Mouse (Mus musculus): Measurements from ENCODE around the gene C1qtnf1. TPM values are rescaled to one million over a fixed set of nuclear protein-coding genes. Genes with fewer than 3 reads are reported as not detected.
"Not testable (repeated sequence)": the region's sequence is repeated elsewhere in the genome, so short reads cannot be mapped to it uniquely, and the experiment has no call there.

Gene C1qtnf1
- total RNA-seq (2015) (not detected in 2 replicates), total RNA-seq (2017) (not detected in 2 replicates)

- no peak for ATAC-seq (ENCODE audit: poor library complexity, severe bottlenecking)
Observed at GRCm38 (mm10) chr11:118427986-118428385, at the start of gene C1qtnf1. C1qtnf1 (plus strand) TSS chr11:118428203.

- no peak for ATAC-seq (ENCODE audit: poor library complexity, severe bottlenecking)
Observed at GRCm38 (mm10) chr11:118378656-118379055, 49.3 kb upstream of the C1qtnf1 start.

DNA sequence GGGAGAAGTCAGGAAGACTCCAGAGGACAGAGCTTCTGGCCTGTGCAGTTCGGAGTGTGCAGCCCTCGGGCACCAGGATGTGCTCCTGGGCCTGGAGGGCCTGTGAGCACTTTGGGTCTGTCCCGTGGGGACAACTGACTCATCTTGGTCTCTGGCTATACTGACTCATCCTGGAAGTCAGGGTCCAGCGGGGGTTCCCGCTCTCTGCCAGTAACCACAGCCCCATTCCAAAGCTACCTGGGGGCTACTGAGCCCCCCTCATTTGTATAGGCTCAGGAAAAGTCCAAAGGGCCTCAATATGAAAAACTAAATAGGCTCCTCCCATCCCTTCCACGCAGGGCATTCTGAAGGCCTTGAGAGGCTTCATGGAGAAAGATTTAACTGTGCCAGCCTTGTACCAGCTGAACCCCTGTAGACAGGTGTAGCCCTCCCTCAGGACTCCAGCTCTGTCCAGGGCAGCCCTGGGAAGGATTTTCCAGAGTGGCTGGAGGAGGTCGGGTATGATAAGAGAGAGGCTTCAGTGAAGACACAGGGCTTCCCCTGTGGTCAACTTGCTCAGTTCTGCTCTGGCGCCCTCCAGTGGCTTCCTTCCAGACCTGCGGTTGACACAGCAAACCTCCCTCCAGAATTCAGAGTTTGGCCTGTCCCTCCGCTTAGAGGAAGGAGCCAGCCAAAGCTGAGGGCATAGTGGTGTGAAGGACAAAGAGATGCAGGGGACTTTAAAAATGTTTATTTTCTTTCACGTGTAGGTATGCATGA is 48.6 kb upstream of the C1qtnf1 start:
- ATAC-seq (ENCODE audit: poor library complexity, severe bottlenecking) = peak; percentile 100

DNA sequence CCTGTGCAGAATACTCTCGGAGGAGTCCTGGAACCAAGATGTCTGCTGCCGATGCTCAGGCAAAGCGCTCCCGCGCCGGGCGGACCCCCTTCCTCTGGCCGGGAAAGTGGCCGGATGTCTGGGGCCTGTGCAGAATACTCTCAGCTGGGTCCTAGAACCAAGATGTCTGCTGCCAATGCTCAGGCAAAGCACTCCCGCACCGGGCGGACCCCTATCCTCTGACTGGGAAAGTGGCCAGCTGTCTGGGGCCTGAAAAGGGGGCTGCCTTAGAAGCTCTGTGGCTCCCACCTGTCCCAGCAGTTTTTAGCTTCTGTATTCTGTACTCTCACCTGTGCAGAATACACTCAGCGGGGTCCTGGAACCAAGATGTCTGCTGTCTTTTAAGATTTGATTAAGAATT is 40.2 kb upstream of the C1qtnf1 start:
- ATAC-seq (ENCODE audit: poor library complexity, severe bottlenecking) = not testable (repeated sequence)

GRCm38 (mm10) chr11:118393991-118394390 is 34.0 kb upstream of the C1qtnf1 start:
- ATAC-seq (ENCODE audit: poor library complexity, severe bottlenecking) = no peak

GRCm38 (mm10) chr11:118394538-118394937 is 33.5 kb upstream of the C1qtnf1 start:
- ATAC-seq (ENCODE audit: poor library complexity, severe bottlenecking) = no peak

DNA sequence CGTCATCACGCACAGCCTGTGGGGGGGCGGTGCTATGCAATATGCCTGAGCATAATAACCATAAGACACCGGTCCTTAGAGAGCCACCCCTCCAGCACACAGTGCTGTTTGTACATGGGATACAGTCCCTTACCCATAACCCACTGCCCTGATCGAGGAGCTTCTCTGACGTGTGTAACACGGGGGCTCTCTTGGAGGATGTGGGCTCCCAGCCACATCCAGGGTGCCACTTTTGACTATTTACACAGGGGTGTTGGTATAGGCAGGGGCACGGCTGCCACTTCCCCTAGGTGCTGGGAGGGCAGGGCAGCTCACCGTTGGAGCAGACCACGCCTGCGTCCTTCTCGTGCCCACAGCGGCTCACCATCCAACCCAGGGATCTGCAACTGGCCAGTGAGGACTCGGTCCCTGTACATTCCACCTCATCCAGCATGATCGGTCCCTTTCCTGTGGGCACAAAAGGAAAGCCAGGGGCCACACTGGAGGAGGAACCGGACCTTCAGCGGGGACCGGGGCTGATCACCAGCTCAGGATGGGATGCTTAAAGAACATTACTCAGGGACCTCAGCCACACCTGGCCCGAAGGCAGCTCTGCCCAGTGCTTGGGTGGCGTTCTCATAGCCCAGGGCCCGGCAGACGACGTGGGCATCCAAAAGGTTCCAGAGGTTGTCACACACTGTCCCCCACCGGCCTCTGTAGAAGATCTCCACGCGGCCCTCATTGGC is 30.0 kb upstream of the C1qtnf1 start:
- ATAC-seq (ENCODE audit: poor library complexity, severe bottlenecking) = no peak

GRCm38 (mm10) chr11:118399891-118400565 is 28.0 kb upstream of the C1qtnf1 start:
- ATAC-seq (ENCODE audit: poor library complexity, severe bottlenecking) = peak; percentile 24; the same call in 1 of the 2 replicates

DNA sequence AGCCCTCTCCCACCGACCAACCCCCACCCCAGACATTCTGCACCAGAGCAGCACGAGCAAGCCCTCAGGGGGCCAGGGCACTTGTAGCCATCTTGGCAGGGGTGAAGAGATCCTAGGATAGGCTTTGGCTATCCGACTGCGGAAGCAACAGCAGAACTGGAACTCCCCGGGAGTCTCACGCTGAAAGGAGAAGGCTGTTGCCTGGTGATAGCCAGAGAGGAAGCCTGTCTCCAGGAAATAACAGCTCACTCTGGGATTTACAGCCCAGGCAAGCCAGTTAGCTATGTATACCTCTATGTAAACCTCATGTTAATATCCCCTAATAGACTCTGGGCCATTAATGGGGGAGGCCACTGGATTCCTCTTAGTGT is 27.5 kb upstream of the C1qtnf1 start:
- ATAC-seq (ENCODE audit: poor library complexity, severe bottlenecking) = peak; percentile 25; the same call in 1 of the 2 replicates

- ATAC-seq (ENCODE audit: poor library complexity, severe bottlenecking) = no peak
Observed at GRCm38 (mm10) chr11:118401195-118401594, 26.8 kb upstream of the C1qtnf1 start.

DNA sequence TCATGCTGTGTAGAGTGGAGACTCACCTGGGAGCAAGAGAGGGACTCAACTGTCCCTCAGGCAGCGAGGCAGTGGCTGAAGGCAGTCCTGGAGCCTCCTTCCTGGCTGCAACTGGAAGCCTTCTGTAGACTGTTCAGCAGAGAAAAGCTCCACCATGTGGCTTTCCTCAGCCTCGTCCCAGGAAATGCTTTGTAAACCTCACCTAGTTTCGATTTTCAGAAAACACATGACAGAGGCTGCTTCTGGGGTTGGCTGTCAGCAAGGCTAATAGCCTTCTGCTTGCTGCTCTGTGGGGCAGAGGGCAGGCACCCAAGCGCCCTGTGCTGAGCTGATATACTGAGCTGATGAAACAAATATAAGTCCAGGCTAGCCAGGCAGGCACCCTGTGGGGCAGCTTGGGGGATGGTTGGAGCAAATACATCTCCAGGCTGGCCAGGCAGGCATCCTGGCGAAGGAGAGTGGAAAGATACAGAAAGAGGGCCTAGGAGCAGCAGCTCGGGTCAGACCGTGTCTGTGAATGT is 26.2 kb upstream of the C1qtnf1 start, which contains the start of gene Lgals3bp:
Gene Lgals3bp (minus strand): TSS at position 333 of the 521 bp plus-strand sequence.
- ATAC-seq (ENCODE audit: poor library complexity, severe bottlenecking) = peak; percentile 75

DNA sequence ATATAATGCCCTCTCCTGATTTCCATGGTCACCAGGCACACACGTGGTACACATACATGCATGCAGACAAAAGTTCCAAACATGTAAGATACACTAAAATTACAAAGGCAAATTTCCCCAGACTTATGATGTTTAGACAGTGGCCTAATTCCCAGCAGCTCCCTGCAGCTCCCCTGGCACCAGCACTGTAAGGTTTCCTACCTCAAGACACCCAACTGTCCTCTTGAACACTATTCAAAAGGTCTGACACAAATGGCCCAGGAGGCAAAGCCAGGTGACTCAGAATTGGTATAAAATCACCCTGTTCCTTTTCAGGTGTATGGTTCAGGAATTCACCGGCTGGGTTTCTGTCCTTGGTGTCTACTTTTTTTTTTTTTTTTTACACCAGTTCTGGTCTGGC is 24.8 kb upstream of the C1qtnf1 start:
- no peak for ATAC-seq (ENCODE audit: poor library complexity, severe bottlenecking)

GRCm38 (mm10) chr11:118403951-118404899 is 23.8 kb upstream of the C1qtnf1 start:
- ATAC-seq (ENCODE audit: poor library complexity, severe bottlenecking) = no peak

DNA sequence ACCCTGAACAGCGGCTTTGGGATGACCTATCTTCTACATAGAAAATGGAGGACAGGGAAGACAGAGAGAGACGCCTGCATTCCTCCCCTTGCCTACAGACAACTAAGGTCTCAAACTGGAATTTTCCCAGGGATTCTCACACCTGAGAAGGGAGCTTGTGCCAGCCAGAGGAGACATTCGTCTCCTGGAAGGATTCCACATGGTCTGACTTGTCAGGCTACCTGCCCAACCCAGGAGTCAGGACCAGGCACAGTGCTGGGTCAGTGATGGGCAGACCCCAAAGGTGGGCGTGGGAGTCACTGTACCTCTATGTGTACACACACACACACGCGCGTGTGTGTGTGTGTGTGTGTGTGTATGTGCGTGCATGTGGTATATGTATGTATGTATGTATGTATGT is 22.7 kb upstream of the C1qtnf1 start:
- no peak for ATAC-seq (ENCODE audit: poor library complexity, severe bottlenecking)

- no peak for ATAC-seq (ENCODE audit: poor library complexity, severe bottlenecking)
Observed at GRCm38 (mm10) chr11:118406521-118406920, 21.5 kb upstream of the C1qtnf1 start.

DNA sequence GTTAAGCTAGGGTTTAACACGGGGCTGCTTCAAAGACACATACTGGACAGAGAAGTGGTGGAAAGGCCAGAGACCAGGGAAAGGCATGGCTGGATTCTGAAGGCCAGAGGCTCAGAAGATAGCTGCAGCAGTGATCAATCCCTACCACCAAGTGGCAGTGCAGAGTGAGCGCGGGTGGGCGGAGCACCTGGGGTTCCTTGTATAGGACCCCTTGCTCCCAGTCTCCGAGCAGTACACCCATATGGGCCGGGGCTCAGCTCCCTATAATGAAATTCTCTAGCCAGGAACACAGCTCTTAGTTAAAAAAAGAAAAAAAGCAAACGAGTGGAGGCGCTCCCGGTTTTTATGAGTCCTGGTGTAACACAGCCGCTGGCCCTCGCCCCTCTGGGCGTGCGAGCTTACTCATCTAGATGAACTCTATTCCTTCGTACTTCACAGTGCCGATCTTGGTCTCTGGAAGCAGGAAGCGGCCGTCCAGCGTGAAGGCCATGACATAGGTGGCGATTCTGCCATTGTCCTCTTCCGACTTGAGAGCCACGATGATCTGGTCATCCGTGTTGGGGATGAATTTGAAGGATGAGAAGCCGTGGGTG is 20.6 kb upstream of the C1qtnf1 start:
- ATAC-seq (ENCODE audit: poor library complexity, severe bottlenecking) = no peak

- ATAC-seq (ENCODE audit: poor library complexity, severe bottlenecking) = no peak
Observed at GRCm38 (mm10) chr11:118408051-118408740, 19.8 kb upstream of the C1qtnf1 start.

DNA sequence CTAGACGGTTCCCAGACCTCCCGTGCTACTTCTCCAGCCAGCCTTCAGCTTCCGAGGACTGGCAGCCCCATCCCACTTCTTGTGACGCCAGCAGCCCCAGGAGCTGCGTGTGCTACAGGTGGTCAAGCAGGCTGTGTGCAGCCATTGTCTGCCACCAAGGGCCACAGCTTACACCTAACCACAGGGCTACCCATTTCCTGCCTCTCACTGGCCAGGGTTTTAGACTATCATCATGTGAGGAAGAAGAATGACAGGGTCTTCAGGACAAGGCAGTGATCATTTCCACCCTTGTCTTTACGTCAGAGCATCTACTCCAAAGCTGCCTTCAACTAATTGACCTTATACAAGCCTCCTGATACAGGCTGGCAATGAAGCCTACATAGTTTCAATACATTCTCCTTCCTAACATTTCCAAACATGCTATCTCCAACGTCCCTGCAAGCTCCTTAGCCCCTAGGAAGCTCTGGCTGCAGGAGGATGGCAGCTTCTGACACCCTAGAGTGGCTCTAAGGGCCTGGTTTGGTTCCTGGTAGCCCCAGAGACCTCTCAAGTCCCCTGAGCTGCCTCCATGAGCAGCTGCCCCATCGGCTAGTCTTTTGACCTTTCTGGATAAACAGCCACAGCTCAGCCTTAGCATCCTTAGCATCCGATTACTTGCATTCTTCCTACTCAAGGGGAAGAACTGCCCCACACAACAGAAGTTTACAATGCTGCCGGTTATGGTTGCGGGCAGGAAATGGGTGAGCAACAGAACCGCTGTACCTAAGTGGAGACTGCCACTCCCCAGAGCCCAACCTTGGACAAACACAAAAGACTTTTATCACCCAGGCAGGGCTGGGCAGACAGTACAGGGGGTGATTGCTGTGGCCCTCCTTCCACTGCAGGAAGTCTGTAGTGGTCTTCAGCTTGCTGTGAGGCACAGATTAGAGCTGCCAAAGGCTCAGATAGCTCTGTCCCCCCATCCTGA is 18.6 kb upstream of the C1qtnf1 start:
- no peak for ATAC-seq (ENCODE audit: poor library complexity, severe bottlenecking)

All from megakaryocyte, adult 5-6 weeks (primary cell).